Comparison of ENCODE assay signal across 19 mouse cellular contexts in genomic region chr17:8972152-8972854, GRCm38 (mm10). TPM values are rescaled to one million over a fixed set of nuclear protein-coding genes. Genes with fewer than 3 reads are reported as not detected.
A peak's percentile ranks its signal among the peaks of the same experiment; 100 is the strongest.
DNase-seq lines count a peak whose midpoint lies in the region; ATAC-seq and TF ChIP-seq lines count a peak whose summit lies in the region.
"Had no signal": no experiment of that assay in that cellular context is flagged by ENCODE, and none has a peak within 500 bp of the region (broad histone marks: within the 10 kb centered on the region; RNA-seq: fewer than 3 reads in every experiment).

No protein-coding gene starts in this region.

- no peak overlapping the region for H3K4me2 ChIP-seq in forebrain, postnatal 0 days (ENCODE audit: low read depth)
- no peak overlapping the region for H3K4me2 ChIP-seq in forebrain, embryonic 12.5 days
- H3K4me2 ChIP-seq in midbrain, embryonic 11.5 days = no peak overlapping the region
- no peak overlapping the region for H3K4me2 ChIP-seq in midbrain, embryonic 16.5 days (ENCODE audit: low read length)
- H3K4me2 ChIP-seq: limb, embryonic 12.5 days; liver, embryonic 12.5 days had no signal

- no peaks in the 10 kb centered on the region for H3K9me3 ChIP-seq in forebrain, postnatal 0 days (ENCODE audit: low read length)
- H3K9me3 ChIP-seq in forebrain, embryonic 12.5 days = no peaks in the 10 kb centered on the region
- no peaks in the 10 kb centered on the region for H3K9me3 ChIP-seq in midbrain, embryonic 11.5 days (ENCODE audit: control insufficient read depth, low read length)
- no peaks in the 10 kb centered on the region for H3K9me3 ChIP-seq in midbrain, embryonic 16.5 days (replicated peaks; ENCODE audit: control insufficient read depth, low read length, poor library complexity, severe bottlenecking)
- H3K9me3 ChIP-seq: limb, embryonic 12.5 days; liver, embryonic 12.5 days had no signal

- H3K27me3 ChIP-seq in forebrain, postnatal 0 days (ENCODE audit: insufficient read depth, low read length) = no peaks in the 10 kb centered on the region
- no peaks in the 10 kb centered on the region for H3K27me3 ChIP-seq in forebrain, embryonic 12.5 days
- no peaks in the 10 kb centered on the region for H3K27me3 ChIP-seq in midbrain, embryonic 11.5 days (ENCODE audit: control insufficient read depth, insufficient read depth, low read length)
- H3K27me3 ChIP-seq in midbrain, embryonic 16.5 days (ENCODE audit: control insufficient read depth, insufficient read depth, low read depth, low read length) = no peaks in the 10 kb centered on the region
- H3K27me3 ChIP-seq: limb, embryonic 12.5 days had no signal

- H3K4me3 ChIP-seq in forebrain, postnatal 0 days (ENCODE audit: low read depth, low read length) = no peak overlapping the region
- H3K4me3 ChIP-seq in forebrain, embryonic 12.5 days (replicated peaks) = no peak overlapping the region
- H3K4me3 ChIP-seq in midbrain, embryonic 11.5 days (ENCODE audit: low read depth, low read length) = no peak overlapping the region
- no peak overlapping the region for H3K4me3 ChIP-seq in midbrain, embryonic 16.5 days (ENCODE audit: low read depth, low read length)
- H3K4me3 ChIP-seq: limb, embryonic 12.5 days; liver, embryonic 12.5 days had no signal

- H3K36me3 ChIP-seq in forebrain, postnatal 0 days (ENCODE audit: insufficient read depth) = peaks cover 55% of the 10 kb centered on the region
- peaks cover 34% of the 10 kb centered on the region for H3K36me3 ChIP-seq in forebrain, embryonic 12.5 days (replicated peaks)
- H3K36me3 ChIP-seq in midbrain, embryonic 11.5 days (ENCODE audit: control insufficient read depth, insufficient read depth, low read length) = no peaks in the 10 kb centered on the region
- peaks cover 20% of the 10 kb centered on the region for H3K36me3 ChIP-seq in midbrain, embryonic 16.5 days (ENCODE audit: control insufficient read depth, insufficient read depth, low read length)
- H3K36me3 ChIP-seq: limb, embryonic 12.5 days; liver, embryonic 12.5 days had no signal

- no peaks in the 10 kb centered on the region for H3K4me1 ChIP-seq in forebrain, postnatal 0 days (ENCODE audit: insufficient read depth)
- peaks cover 25% of the 10 kb centered on the region for H3K4me1 ChIP-seq in forebrain, embryonic 12.5 days
- peaks cover 9% of the 10 kb centered on the region for H3K4me1 ChIP-seq in midbrain, embryonic 11.5 days (ENCODE audit: control insufficient read depth, insufficient read depth, low read length)
- H3K4me1 ChIP-seq in midbrain, embryonic 16.5 days (ENCODE audit: control insufficient read depth, insufficient read depth, low read length) = peaks cover 9% of the 10 kb centered on the region
- H3K4me1 ChIP-seq: liver, embryonic 12.5 days had no signal

- no peak for ATAC-seq in forebrain, postnatal 0 days
- ATAC-seq in forebrain, embryonic 12.5 days (ENCODE audit: low FRiP score) = no peak
- peak; percentile 33; the same call in 1 of the 2 replicates for ATAC-seq in midbrain, embryonic 11.5 days (ENCODE audit: low FRiP score)
- no peak for ATAC-seq in midbrain, embryonic 16.5 days
- ATAC-seq: liver, embryonic 12.5 days had no signal

- 16% methylated on average over 12 of the region's 12 CpGs for WGBS in forebrain, postnatal 0 days
- 24% methylated on average over 12 of the region's 12 CpGs for WGBS in forebrain, embryonic 12.5 days
- WGBS in midbrain, embryonic 11.5 days = 18% methylated on average over 12 of the region's 12 CpGs
- WGBS in midbrain, embryonic 16.5 days = 10% methylated on average over 12 of the region's 12 CpGs

- no peak for TF ChIP-seq CTCF in forebrain, postnatal 0 days (IDR thresholded peaks at IDR 0.05; ENCODE audit: low read depth)

- no peak overlapping the region for H3K9ac ChIP-seq in forebrain, postnatal 0 days
- no peak overlapping the region for H3K9ac ChIP-seq in forebrain, embryonic 12.5 days
- no peak overlapping the region for H3K9ac ChIP-seq in midbrain, embryonic 11.5 days (ENCODE audit: low read length)
- no peak overlapping the region for H3K9ac ChIP-seq in midbrain, embryonic 16.5 days (ENCODE audit: low read depth, low read length)
- H3K9ac ChIP-seq: limb, embryonic 12.5 days; liver, embryonic 12.5 days had no signal

- peak; percentile 29 for DNase-seq in forebrain, postnatal 0 days
- peak; percentile 87 for DNase-seq in midbrain, embryonic 11.5 days (ENCODE audit: low spot score, missing footprints)
- DNase-seq in embryo, embryonic 9.5 days (ENCODE audit: extremely low spot score) = peak; percentile 18
- DNase-seq in retina, postnatal 1 day = peak; percentile 80
- no peak for DNase-seq in cerebellum, adult 11 months
- DNase-seq in layer of hippocampus, postnatal 25 days (ENCODE audit: extremely low spot score in 1 of 2, low spot score in 1 of 2) = no peak
- DNase-seq: cerebellum, adult 8-10 months; heart, adult 18-20 months; heart, postnatal 4 days; kidney, adult 18-20 months; kidney, postnatal 25 days; lung, adult 2 months; lung, postnatal 4 days; thymus, postnatal 14 days had no signal

- no peak overlapping the region for H3K27ac ChIP-seq in forebrain, postnatal 0 days (ENCODE audit: low read depth, low read length)
- H3K27ac ChIP-seq in forebrain, embryonic 12.5 days = no peak overlapping the region
- no peak overlapping the region; the same call in 1 of the 2 replicates for H3K27ac ChIP-seq in midbrain, embryonic 11.5 days (ENCODE audit: low read depth, low read length)
- H3K27ac ChIP-seq in midbrain, embryonic 16.5 days (ENCODE audit: low read length) = no peak overlapping the region
- H3K27ac ChIP-seq: limb, embryonic 12.5 days; liver, embryonic 12.5 days had no signal

RNA-seq across cellular contexts. Expression of gene 1700010I14Rik, which starts 15.8 kb away (rescaled TPM):
- 2.3 and 3.2 TPM in 2 replicates for total RNA-seq in forebrain, postnatal 0 days (2014; rRNA removed)
- 1.8 and 2.6 TPM in 2 replicates for polyA plus RNA-seq in forebrain, postnatal 0 days (2015; fragmentation: Nextera tagmentation; extraction: Ambion mirVana)
- polyA plus RNA-seq in forebrain, embryonic 12.5 days (2016; fragmentation: Nextera tagmentation; extraction: Ambion mirVana) = 2.5 and 2.7 TPM in 2 replicates
- 2.7 and 3.2 TPM in 2 replicates for polyA plus RNA-seq in midbrain, embryonic 11.5 days (2014; fragmentation: Nextera tagmentation; extraction: Ambion mirVana)
- 3.0 and 3.6 TPM in 2 replicates for polyA plus RNA-seq in midbrain, embryonic 16.5 days (2015; fragmentation: Nextera tagmentation; extraction: Ambion mirVana)
- 1 to 10 TPM; 1.6 to 2.2 TPM for total RNA-seq in layer of hippocampus, postnatal 25 days (2021)
- polyA plus RNA-seq: small intestine, adult 2 months had no signal

Comparison
In these comparisons a context has a peak if more than half of its experiments do, and no peak if none do; other contexts are left out.
1. DNase-seq: peak in forebrain, postnatal 0 days (single experiment), midbrain, embryonic 11.5 days (single experiment), embryo, embryonic 9.5 days (single experiment) and retina, postnatal 1 day (single experiment); none in cerebellum, adult 11 months (single experiment) and layer of hippocampus, postnatal 25 days (0 of 2).